Mouse (Mus musculus): ENCODE measurements around the gene Olfr748. TPM values are rescaled to one million over a fixed set of nuclear protein-coding genes. Genes with fewer than 3 reads are reported as not detected.
"Not testable (repeated sequence)": the region's sequence is repeated elsewhere in the genome, so short reads cannot be mapped to it uniquely, and the experiment has no call there.

Gene Olfr748
- polyA plus RNA-seq (2015; fragmentation: Nextera tagmentation; extraction: Ambion mirVana): not detected in 2 replicates

- Histone ChIP-seq H3K27me3 (no peaks in the 10 kb centered on the region), H3K27ac (replicated peaks) (no peak within 1 kb of the TSS), H3K4me1 (replicated peaks) (no peaks in the 10 kb centered on the region), H3K4me2 (no peak within 1 kb of the TSS), H3K9me3 (replicated peaks) (no peaks in the 10 kb centered on the region), H3K36me3 (replicated peaks) (no peaks in the 10 kb centered on the region), H3K4me3 (replicated peaks) (no peak within 1 kb of the TSS), H3K9ac (no peak within 1 kb of the TSS)
- no peak for ATAC-seq (ENCODE audit: insufficient read depth)
- WGBS (ENCODE audit: insufficient replicate concordance): 41% methylated on average over 1 of the region's 1 CpGs
Measured at GRCm38 (mm10) chr14:50707073-50707472, at the start of gene Olfr748. Olfr748 (plus strand) TSS chr14:50707373.

DNA sequence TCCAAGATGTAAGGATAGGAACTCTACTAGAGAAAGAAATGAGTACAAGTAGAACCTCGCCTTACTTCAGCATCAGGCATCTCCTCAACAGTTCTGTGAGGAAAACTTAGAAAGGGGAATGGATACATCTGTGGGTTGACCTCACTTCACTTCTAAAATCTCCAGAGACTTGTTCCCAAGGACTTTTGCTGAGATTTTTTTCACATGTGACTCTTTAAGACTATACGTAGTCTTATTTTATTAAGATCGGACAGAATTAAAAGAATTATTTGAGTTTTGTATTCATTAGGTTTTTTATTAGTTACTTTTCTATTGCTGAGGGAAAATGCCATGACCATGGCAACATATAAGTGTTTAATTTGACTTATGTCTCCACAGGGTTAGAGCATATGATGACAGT is 14.1 kb upstream of the Olfr748 start, which contains the start of gene Olfr747:
Gene Olfr747, minus strand, starts transcription at position 101 of the 400 bp plus-strand sequence.
- Histone ChIP-seq H3K4me2 (no peak within 1 kb of the TSS), H3K36me3 (replicated peaks) (no peaks in the 10 kb centered on the region), H3K4me3 (replicated peaks) (no peak within 1 kb of the TSS), H3K27ac (replicated peaks) (no peak within 1 kb of the TSS), H3K9ac (no peak within 1 kb of the TSS), H3K4me1 (replicated peaks) (no peaks in the 10 kb centered on the region), H3K9me3 (replicated peaks) (no peaks in the 10 kb centered on the region), H3K27me3 (no peaks in the 10 kb centered on the region)
- WGBS (ENCODE audit: insufficient replicate concordance): 73% methylated on average over 3 of the region's 3 CpGs
- ATAC-seq (ENCODE audit: insufficient read depth): no peak

DNA sequence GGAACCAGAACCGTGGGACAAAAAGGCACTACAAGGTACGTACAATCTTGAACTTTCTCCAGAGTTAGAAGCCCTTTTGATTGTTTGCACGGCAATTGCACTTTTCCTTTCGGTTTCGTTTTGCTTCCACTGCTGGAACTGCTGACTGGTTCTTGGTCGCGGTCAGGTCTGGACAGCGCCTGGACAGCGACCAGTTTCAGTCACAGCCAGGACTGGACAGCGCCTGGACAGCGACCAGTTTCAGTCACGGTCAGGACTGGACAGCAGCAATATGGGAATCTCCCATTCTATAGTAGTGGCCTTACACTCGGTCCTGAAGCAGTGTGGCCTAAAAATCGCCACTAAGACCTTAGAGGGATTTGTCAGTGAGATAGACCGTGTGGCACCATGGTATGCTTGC is 12.7 kb downstream of the Olfr748 start:
- H3K27ac ChIP-seq (replicated peaks); H3K27me3 ChIP-seq; H3K4me1 ChIP-seq (replicated peaks); H3K9ac ChIP-seq; H3K4me2 ChIP-seq; H3K36me3 ChIP-seq (replicated peaks); ATAC-seq (ENCODE audit: insufficient read depth); H3K4me3 ChIP-seq (replicated peaks); H3K9me3 ChIP-seq (replicated peaks): not testable (repeated sequence)
- 76% methylated on average over 15 of the region's 15 CpGs for WGBS (ENCODE audit: insufficient replicate concordance)

GRCm38 (mm10) chr14:50722371-50722770 is 15.2 kb downstream of the Olfr748 start:
- not testable (repeated sequence) for H3K4me3 ChIP-seq (replicated peaks); ATAC-seq (ENCODE audit: insufficient read depth); H3K36me3 ChIP-seq (replicated peaks); H3K27me3 ChIP-seq; H3K9ac ChIP-seq; H3K9me3 ChIP-seq (replicated peaks); H3K4me2 ChIP-seq; H3K27ac ChIP-seq (replicated peaks); H3K4me1 ChIP-seq (replicated peaks)
- WGBS (ENCODE audit: insufficient replicate concordance): 44% methylated on average over 4 of the region's 4 CpGs

DNA sequence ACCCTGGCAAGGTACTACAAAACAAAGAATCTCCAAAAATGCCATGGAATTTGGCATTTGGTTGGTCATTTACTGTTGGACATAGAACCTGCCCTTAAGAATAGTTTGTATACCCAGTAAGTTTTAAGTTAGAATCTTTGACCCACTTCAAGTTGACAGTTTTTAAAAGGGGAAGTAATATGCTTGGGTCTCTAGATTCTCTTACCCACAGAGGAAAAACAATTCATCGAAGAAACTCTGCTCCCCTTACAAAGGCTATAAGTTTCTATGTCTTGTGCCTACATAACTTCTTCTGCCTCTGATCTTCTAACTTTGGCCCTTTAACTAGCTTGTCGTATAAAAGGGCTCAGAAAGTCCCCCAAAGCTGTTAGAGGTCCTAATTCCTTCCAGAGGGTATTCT is 33.2 kb downstream of the Olfr748 start:
- H3K27me3 ChIP-seq: no peaks in the 10 kb centered on the region
- no peak overlapping the region for H3K4me2 ChIP-seq
- no peaks in the 10 kb centered on the region for H3K4me1 ChIP-seq (replicated peaks)
- WGBS (ENCODE audit: insufficient replicate concordance): 26% methylated on average over 2 of the region's 2 CpGs
- no peak overlapping the region for H3K9ac ChIP-seq
- no peak overlapping the region for H3K27ac ChIP-seq (replicated peaks)
- no peak for ATAC-seq (ENCODE audit: insufficient read depth)
- no peaks in the 10 kb centered on the region for H3K36me3 ChIP-seq (replicated peaks)
- no peak overlapping the region for H3K4me3 ChIP-seq (replicated peaks)
- no peaks in the 10 kb centered on the region for H3K9me3 ChIP-seq (replicated peaks)

- Histone ChIP-seq H3K4me3 (replicated peaks) (no peak overlapping the region), H3K9ac (no peak overlapping the region), H3K4me2 (no peak overlapping the region), H3K27me3 (no peaks in the 10 kb centered on the region), H3K27ac (replicated peaks) (no peak overlapping the region), H3K4me1 (replicated peaks) (no peaks in the 10 kb centered on the region), H3K36me3 (replicated peaks) (no peaks in the 10 kb centered on the region), H3K9me3 (replicated peaks) (no peaks in the 10 kb centered on the region)
- no peak for ATAC-seq (ENCODE audit: insufficient read depth)
- WGBS (ENCODE audit: insufficient replicate concordance): 53% methylated on average over 2 of the region's 2 CpGs
Measured at GRCm38 (mm10) chr14:50741584-50741983, 34.4 kb downstream of the Olfr748 start.

DNA sequence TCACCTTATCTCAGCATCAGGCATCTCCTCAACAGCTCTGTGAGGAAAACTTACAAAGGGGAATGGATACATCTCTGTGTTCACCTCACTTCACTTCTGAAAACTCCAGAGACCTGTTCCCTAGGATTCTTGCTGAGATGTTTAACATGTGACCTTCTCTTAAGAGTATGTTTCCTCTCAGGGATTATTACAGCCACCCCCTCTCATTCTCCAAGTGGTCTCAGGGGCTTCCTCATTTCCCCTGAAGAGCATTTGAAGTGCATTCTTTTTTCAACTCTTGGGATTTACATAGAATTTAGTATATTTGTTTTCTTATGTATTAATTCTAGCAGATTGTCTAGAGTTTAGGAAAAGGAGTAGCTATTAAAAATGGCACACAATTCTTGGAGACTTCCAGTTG is 37.8 kb downstream of the Olfr748 start, which contains the start of gene Olfr749:
Gene Olfr749, minus strand, starts transcription at position 101 of the 400 bp plus-strand sequence.
- Histone ChIP-seq H3K27ac (replicated peaks) (no peak within 1 kb of the TSS), H3K4me3 (replicated peaks) (no peak within 1 kb of the TSS), H3K27me3 (no peaks in the 10 kb centered on the region), H3K9ac (no peak within 1 kb of the TSS), H3K4me2 (no peak within 1 kb of the TSS), H3K36me3 (replicated peaks) (no peaks in the 10 kb centered on the region), H3K4me1 (replicated peaks) (no peaks in the 10 kb centered on the region), H3K9me3 (replicated peaks) (no peaks in the 10 kb centered on the region)
- ATAC-seq (ENCODE audit: insufficient read depth): no peak

DNA sequence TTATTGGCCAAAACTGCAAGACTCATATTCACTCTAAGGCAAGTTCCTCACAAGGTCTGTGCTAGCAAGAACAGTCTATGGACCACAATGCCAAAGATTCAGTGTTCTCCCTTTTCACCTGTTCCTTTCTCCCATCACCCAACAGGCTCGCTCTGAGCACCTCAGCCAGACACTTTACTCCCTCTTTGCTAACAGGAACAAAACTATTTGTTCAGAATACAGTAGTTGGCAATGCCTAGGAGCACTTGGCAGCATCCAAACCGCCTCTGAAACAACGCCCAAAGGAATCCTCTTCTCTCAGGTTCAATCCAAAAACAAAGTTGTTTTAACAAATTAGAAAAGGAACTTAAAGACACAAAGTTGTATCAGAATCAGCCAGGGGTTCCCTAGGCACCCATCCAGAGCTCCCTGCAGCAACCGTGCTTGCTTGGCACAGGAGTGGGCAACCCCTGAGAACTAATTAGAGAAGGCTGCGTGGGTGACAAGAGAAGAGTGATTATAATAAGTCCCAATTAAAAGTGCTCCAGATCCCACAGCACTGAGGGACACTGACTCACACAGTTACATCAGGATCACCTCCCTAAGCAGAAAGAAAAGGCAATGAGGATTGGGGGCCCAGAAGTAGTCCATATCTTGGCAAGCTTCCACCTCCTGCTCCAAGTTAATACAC is 51.4 kb downstream of the Olfr748 start:
- Histone ChIP-seq H3K36me3 (replicated peaks) (no peaks in the 10 kb centered on the region), H3K4me2 (no peak overlapping the region), H3K9ac (no peak overlapping the region), H3K4me3 (replicated peaks) (no peak overlapping the region), H3K9me3 (replicated peaks) (no peaks in the 10 kb centered on the region), H3K27me3 (no peaks in the 10 kb centered on the region), H3K4me1 (replicated peaks) (no peaks in the 10 kb centered on the region), H3K27ac (replicated peaks) (no peak overlapping the region)
- 51% methylated on average over 5 of the region's 5 CpGs for WGBS (ENCODE audit: insufficient replicate concordance)
- ATAC-seq (ENCODE audit: insufficient read depth): no peak

Other genes with a start within 250 kb of the Olfr748 start
- gene Olfr741, start 234.6 kb upstream of the Olfr748 start, polyA plus RNA-seq (2015; fragmentation: Nextera tagmentation; extraction: Ambion mirVana): not detected in 2 replicates
- not detected in 2 replicates for gene Olfr742, start 203.8 kb upstream of the Olfr748 start, polyA plus RNA-seq (2015; fragmentation: Nextera tagmentation; extraction: Ambion mirVana)
- not detected in 2 replicates for gene Olfr743, start 185.5 kb upstream of the Olfr748 start, polyA plus RNA-seq (2015; fragmentation: Nextera tagmentation; extraction: Ambion mirVana)
- gene Olfr744, start 92.5 kb upstream of the Olfr748 start, polyA plus RNA-seq (2015; fragmentation: Nextera tagmentation; extraction: Ambion mirVana): not detected in 2 replicates
- gene Olfr745, start 68.0 kb upstream of the Olfr748 start, polyA plus RNA-seq (2015; fragmentation: Nextera tagmentation; extraction: Ambion mirVana): not detected in 2 replicates
- gene Olfr746, start 60.3 kb upstream of the Olfr748 start, polyA plus RNA-seq (2015; fragmentation: Nextera tagmentation; extraction: Ambion mirVana): not detected in 2 replicates
- gene Olfr747, start 14.2 kb upstream of the Olfr748 start, polyA plus RNA-seq (2015; fragmentation: Nextera tagmentation; extraction: Ambion mirVana): not detected in 2 replicates
- gene Olfr749, start 37.7 kb downstream of the Olfr748 start, polyA plus RNA-seq (2015; fragmentation: Nextera tagmentation; extraction: Ambion mirVana): not detected in 2 replicates
- gene Ttc5, start 78.1 kb downstream of the Olfr748 start, polyA plus RNA-seq (2015; fragmentation: Nextera tagmentation; extraction: Ambion mirVana): 16.3 and 17.6 TPM in 2 replicates
- not detected in 2 replicates for gene Ccnb1ip1, start 100.4 kb downstream of the Olfr748 start, polyA plus RNA-seq (2015; fragmentation: Nextera tagmentation; extraction: Ambion mirVana)
- 25.7 and 28.0 TPM in 2 replicates for gene Parp2, start 100.5 kb downstream of the Olfr748 start, polyA plus RNA-seq (2015; fragmentation: Nextera tagmentation; extraction: Ambion mirVana)
- gene Tep1, start 163.2 kb downstream of the Olfr748 start, polyA plus RNA-seq (2015; fragmentation: Nextera tagmentation; extraction: Ambion mirVana): 3.8 and 4.3 TPM in 2 replicates
- 0.13 and 0.20 TPM in 2 replicates for gene Klhl33, start 190.1 kb downstream of the Olfr748 start, polyA plus RNA-seq (2015; fragmentation: Nextera tagmentation; extraction: Ambion mirVana)
- gene Osgep, start 217.5 kb downstream of the Olfr748 start, polyA plus RNA-seq (2015; fragmentation: Nextera tagmentation; extraction: Ambion mirVana): 54.7 and 57.7 TPM in 2 replicates
- gene Apex1, start 217.6 kb downstream of the Olfr748 start, polyA plus RNA-seq (2015; fragmentation: Nextera tagmentation; extraction: Ambion mirVana): 61.4 and 70.5 TPM in 2 replicates
- 23.0 and 24.5 TPM in 2 replicates for gene Pip4p1, start 223.5 kb downstream of the Olfr748 start, polyA plus RNA-seq (2015; fragmentation: Nextera tagmentation; extraction: Ambion mirVana)
- gene Pnp, start 223.7 kb downstream of the Olfr748 start, polyA plus RNA-seq (2015; fragmentation: Nextera tagmentation; extraction: Ambion mirVana): 80.6 and 83.3 TPM in 2 replicates
- gene Gm49342, start 237.1 kb downstream of the Olfr748 start, polyA plus RNA-seq (2015; fragmentation: Nextera tagmentation; extraction: Ambion mirVana): not detected in 2 replicates
- 9.8 and 10.0 TPM in 2 replicates for gene Pnp2, start 248.6 kb downstream of the Olfr748 start, polyA plus RNA-seq (2015; fragmentation: Nextera tagmentation; extraction: Ambion mirVana)

All from liver, embryonic 15.5 days (tissue).